ENCODE assay signal across 8 mouse cellular contexts in genomic region chr10:7726501-7726812, GRCm38 (mm10). TPM values are rescaled to one million over a fixed set of nuclear protein-coding genes. Genes with fewer than 3 reads are reported as not detected.
A peak's percentile ranks its signal among the peaks of the same experiment; 100 is the strongest.
DNase-seq lines count a peak whose midpoint lies in the region; ATAC-seq and TF ChIP-seq lines count a peak whose summit lies in the region.

No protein-coding gene starts in this region.

- no peaks in the 10 kb centered on the region for H3K36me3 ChIP-seq in lung, embryonic 14.5 days (ENCODE audit: insufficient read depth)
- H3K36me3 ChIP-seq in intestine, embryonic 14.5 days (ENCODE audit: control insufficient read depth, insufficient read depth, low read length) = no peaks in the 10 kb centered on the region; the same call in 1 of the 2 replicates
- H3K36me3 ChIP-seq in neural tube, embryonic 14.5 days (ENCODE audit: control insufficient read depth, insufficient read depth, low read length) = no peaks in the 10 kb centered on the region

- TF ChIP-seq CTCF in lung, embryonic 14.5 days (IDR thresholded peaks at IDR 0.05; ENCODE audit: low read depth) = no peak

- no peak for ATAC-seq in lung, embryonic 14.5 days (ENCODE audit: insufficient read depth)
- no peak for ATAC-seq in intestine, embryonic 14.5 days (replicated peaks; ENCODE audit: low FRiP score, low TSS enrichment, low read depth)
- ATAC-seq in neural tube, embryonic 14.5 days (ENCODE audit: low read depth) = 0 out of 2 replicates have a peak, but pooled peaks have one; percentile 1

- H3K4me2 ChIP-seq in lung, embryonic 14.5 days = peak overlapping the region; percentile 83
- peak overlapping the region; percentile 65 for H3K4me2 ChIP-seq in intestine, embryonic 14.5 days (ENCODE audit: low read length)
- H3K4me2 ChIP-seq in neural tube, embryonic 14.5 days (ENCODE audit: low read depth, low read length) = peak overlapping the region; percentile 96

- H3K27me3 ChIP-seq in lung, embryonic 14.5 days (ENCODE audit: insufficient read depth, low read length) = no peaks in the 10 kb centered on the region
- no peaks in the 10 kb centered on the region for H3K27me3 ChIP-seq in intestine, embryonic 14.5 days (replicated peaks; ENCODE audit: control insufficient read depth, insufficient read depth, low read length)
- no peaks in the 10 kb centered on the region for H3K27me3 ChIP-seq in neural tube, embryonic 14.5 days (ENCODE audit: control insufficient read depth, insufficient read depth, low read length)

- peak overlapping the region; percentile 83 for H3K4me3 ChIP-seq in lung, embryonic 14.5 days (ENCODE audit: low read depth, low read length)
- peak overlapping the region; percentile 92 for H3K4me3 ChIP-seq in intestine, embryonic 14.5 days (ENCODE audit: low read depth, low read length)
- H3K4me3 ChIP-seq in neural tube, embryonic 14.5 days (ENCODE audit: low read depth, low read length) = peak overlapping the region; percentile 68

- H3K27ac ChIP-seq in lung, embryonic 14.5 days (ENCODE audit: low read depth) = no peak overlapping the region
- peak overlapping the region; percentile 69; the same call in 1 of the 2 replicates for H3K27ac ChIP-seq in intestine, embryonic 14.5 days (ENCODE audit: low read depth)
- H3K27ac ChIP-seq in neural tube, embryonic 14.5 days (ENCODE audit: low read depth, low read length) = peak overlapping the region; percentile 61; the same call in 1 of the 2 replicates

- peak; percentile 19 for DNase-seq in lung, embryonic 14.5 days
- no peak for DNase-seq in lung, postnatal 25 days (ENCODE audit: low spot score)
- DNase-seq in c-Kit-negative CD71-positive TER-119-positive erythroid progenitor cells, embryonic 14.5 days (ENCODE audit: low read depth, low spot score) = peak; percentile 16
- DNase-seq in intestine, embryonic 14.5 days (ENCODE audit: low spot score) = peak; percentile 54
- DNase-seq in embryo, embryonic 10 days (ENCODE audit: low spot score) = no peak
- no peak for DNase-seq in adrenal gland, adult 2 months
- no peak for DNase-seq in adrenal gland, postnatal 10 days

- WGBS in lung, embryonic 14.5 days = 0% methylated on average over 8 of the region's 8 CpGs
- under 1% methylated on average over 8 of the region's 8 CpGs for WGBS in intestine, embryonic 14.5 days
- WGBS in neural tube, embryonic 14.5 days = under 1% methylated on average over 8 of the region's 8 CpGs

- H3K9ac ChIP-seq in lung, embryonic 14.5 days = peak overlapping the region; percentile 69
- peak overlapping the region; percentile 73 for H3K9ac ChIP-seq in intestine, embryonic 14.5 days (ENCODE audit: low read length)
- peak overlapping the region; percentile 65 for H3K9ac ChIP-seq in neural tube, embryonic 14.5 days (replicated peaks; ENCODE audit: low read depth, low read length)

- H3K9me3 ChIP-seq in lung, embryonic 14.5 days (ENCODE audit: low read depth, low read length) = no peaks in the 10 kb centered on the region
- H3K9me3 ChIP-seq in intestine, embryonic 14.5 days (ENCODE audit: control insufficient read depth, low read length) = no peaks in the 10 kb centered on the region
- H3K9me3 ChIP-seq in neural tube, embryonic 14.5 days (ENCODE audit: control insufficient read depth, low read length) = no peaks in the 10 kb centered on the region

- no peaks in the 10 kb centered on the region for H3K4me1 ChIP-seq in lung, embryonic 14.5 days (ENCODE audit: insufficient read depth)
- H3K4me1 ChIP-seq in intestine, embryonic 14.5 days (replicated peaks; ENCODE audit: control insufficient read depth, insufficient read depth, low read length) = no peaks in the 10 kb centered on the region; the same call in 1 of the 2 replicates
- H3K4me1 ChIP-seq in neural tube, embryonic 14.5 days (ENCODE audit: control insufficient read depth, insufficient read depth, low read length) = peaks cover 6% of the 10 kb centered on the region; the same call in 1 of the 2 replicates

RNA-seq across cellular contexts. Expression of gene Katna1, which starts 0.7 kb away (rescaled TPM):
- polyA plus RNA-seq in lung, embryonic 14.5 days (2014; fragmentation: Nextera tagmentation; extraction: Ambion mirVana) = 58.3 TPM in 2 replicates
- polyA plus RNA-seq in intestine, embryonic 14.5 days (2014; fragmentation: Nextera tagmentation; extraction: Ambion mirVana) = 59.5 and 65.3 TPM in 2 replicates
- 32.3 and 34.2 TPM in 2 replicates for polyA plus RNA-seq in neural tube, embryonic 14.5 days (2014; fragmentation: Nextera tagmentation; extraction: Ambion mirVana)
- total RNA-seq in adrenal gland, adult 2 months (2021) = 10 to 100 TPM; 28.5 to 31.3 TPM
- 0.74 and 1.2 TPM in 2 replicates for polyA plus RNA-seq in adrenal gland, adult 2 months (2012; rRNA removed)
- total RNA-seq in adrenal gland, postnatal 10 days (2021) = 10 to 100 TPM; 30.3 to 31.7 TPM

RNA-seq across cellular contexts. Expression of gene Lats1, which starts 45.4 kb away (rescaled TPM):
- 13.1 and 14.2 TPM in 2 replicates for polyA plus RNA-seq in lung, embryonic 14.5 days (2014; fragmentation: Nextera tagmentation; extraction: Ambion mirVana)
- polyA plus RNA-seq in intestine, embryonic 14.5 days (2014; fragmentation: Nextera tagmentation; extraction: Ambion mirVana) = 15.8 and 16.5 TPM in 2 replicates
- 17.5 and 19.5 TPM in 2 replicates for polyA plus RNA-seq in neural tube, embryonic 14.5 days (2014; fragmentation: Nextera tagmentation; extraction: Ambion mirVana)
- 10 to 100 TPM; 43.0 to 63.3 TPM for total RNA-seq in adrenal gland, adult 2 months (2021)
- 7.8 and 9.4 TPM in 2 replicates for polyA plus RNA-seq in adrenal gland, adult 2 months (2012; rRNA removed)
- total RNA-seq in adrenal gland, postnatal 10 days (2021) = 10 to 100 TPM; 45.2 to 47.0 TPM

RNA-seq across cellular contexts. Expression of gene Pcmt1, which starts 45.5 kb away (rescaled TPM):
- 114 and 118 TPM in 2 replicates for polyA plus RNA-seq in lung, embryonic 14.5 days (2014; fragmentation: Nextera tagmentation; extraction: Ambion mirVana)
- polyA plus RNA-seq in intestine, embryonic 14.5 days (2014; fragmentation: Nextera tagmentation; extraction: Ambion mirVana) = 110 and 115 TPM in 2 replicates
- 176 and 185 TPM in 2 replicates for polyA plus RNA-seq in neural tube, embryonic 14.5 days (2014; fragmentation: Nextera tagmentation; extraction: Ambion mirVana)
- 10 to 100 TPM; 67.1 to 80.0 TPM for total RNA-seq in adrenal gland, adult 2 months (2021)
- polyA plus RNA-seq in adrenal gland, adult 2 months (2012; rRNA removed) = 29.2 and 33.3 TPM in 2 replicates
- 10 to 100 TPM; 66.8 to 71.3 TPM for total RNA-seq in adrenal gland, postnatal 10 days (2021)

RNA-seq across cellular contexts. Expression of gene Nup43, which starts 59.2 kb away (rescaled TPM):
- polyA plus RNA-seq in lung, embryonic 14.5 days (2014; fragmentation: Nextera tagmentation; extraction: Ambion mirVana) = 64.6 and 74.5 TPM in 2 replicates
- polyA plus RNA-seq in intestine, embryonic 14.5 days (2014; fragmentation: Nextera tagmentation; extraction: Ambion mirVana) = 58.4 and 60.3 TPM in 2 replicates
- polyA plus RNA-seq in neural tube, embryonic 14.5 days (2014; fragmentation: Nextera tagmentation; extraction: Ambion mirVana) = 26.7 and 28.0 TPM in 2 replicates
- 10 to 100 TPM; 10.5 to 10.8 TPM for total RNA-seq in adrenal gland, adult 2 months (2021)
- 1.2 and 2.7 TPM in 2 replicates for polyA plus RNA-seq in adrenal gland, adult 2 months (2012; rRNA removed)
- 10 to 100 TPM; 11.7 to 14.4 TPM for total RNA-seq in adrenal gland, postnatal 10 days (2021)

Comparison
In these comparisons a context has a peak if more than half of its experiments do, and no peak if none do; other contexts are left out.
1. DNase-seq: peak in lung, embryonic 14.5 days (single experiment), c-Kit-negative CD71-positive TER-119-positive erythroid progenitor cells, embryonic 14.5 days (single experiment) and intestine, embryonic 14.5 days (single experiment); none in lung, postnatal 25 days (single experiment), embryo, embryonic 10 days (single experiment), adrenal gland, adult 2 months (single experiment) and adrenal gland, postnatal 10 days (single experiment).
2. RNA of gene Katna1, which starts 0.7 kb away (polyA plus RNA-seq): 59.5 to 65.3 TPM in intestine, embryonic 14.5 days, 58.3 TPM in lung, embryonic 14.5 days and 32.3 to 34.2 TPM in neural tube, embryonic 14.5 days; 0.74 to 1.2 TPM in adrenal gland, adult 2 months; every median in the first group is over 10 times any median in the second.
3. Peak in every context shown above with its lines, with median percentiles within 50 percentile points of each other: H3K4me2 ChIP-seq, H3K4me3 ChIP-seq and H3K9ac ChIP-seq.